Mouse (Mus musculus) neural tube, embryonic 15.5 days (tissue): ENCODE data around the gene Phgr1. TPM values are rescaled to one million over a fixed set of nuclear protein-coding genes. Genes with fewer than 3 reads are reported as not detected.

Experiments used
- ATAC-seq: fragments of 200-750 bp; cut with Nextera tagmentation; 2 replicates; pipeline ENCODE4 v1.8.0; 2017; ENCODE audit warnings: mild to moderate bottlenecking, moderate TSS enrichment, moderate library complexity; ENCODE audit not compliant: low FRiP score
- H3K27ac ChIP-seq: fragments of 300-500 bp; sonication (generic); replicated peaks from 2 replicates; pipeline ENCODE4 v1.5.1; 2015; ENCODE audit warnings: mild to moderate bottlenecking, inconsistent platforms
- H3K27me3 ChIP-seq: fragments of 300-500 bp; sonication (generic); replicated peaks from 2 replicates; pipeline ENCODE4 v1.6.1; 2015; ENCODE audit warnings: inconsistent platforms
- H3K36me3 ChIP-seq: fragments of 300-500 bp; sonication (generic); 2 replicates; pipeline ENCODE4 v1.6.1; 2015; ENCODE audit warnings: inconsistent platforms
- H3K4me1 ChIP-seq: fragments of 300-500 bp; sonication (generic); 2 replicates; pipeline ENCODE4 v1.6.1; 2015; ENCODE audit warnings: inconsistent platforms
- H3K4me2 ChIP-seq: fragments of 300-500 bp; sonication (generic); 2 replicates; pipeline ENCODE4 v1.6.1; 2015; ENCODE audit warnings: inconsistent platforms, mild to moderate bottlenecking, moderate library complexity
- H3K4me3 ChIP-seq: fragments of 300-500 bp; sonication (generic); replicated peaks from 2 replicates; pipeline ENCODE4 v1.5.1; 2015; ENCODE audit warnings: mild to moderate bottlenecking, inconsistent platforms
- H3K9ac ChIP-seq: fragments of 300-500 bp; sonication (generic); replicated peaks from 2 replicates; pipeline ENCODE4 v1.6.1; 2015; ENCODE audit warnings: mild to moderate bottlenecking, inconsistent platforms
- H3K9me3 ChIP-seq: fragments of 300-500 bp; sonication (generic); replicated peaks from 2 replicates; pipeline ENCODE4 v1.6.1; 2016; ENCODE audit warnings: inconsistent platforms
- WGBS: fragments of 180-500 bp; shearing (Covaris S2); methylation state at CpG from one replicate; pipeline ENCODE4 v1.1.7; 2015; ENCODE audit warnings: mixed read lengths; 5-methylcytosine and 5-hydroxymethylcytosine counted together
- polyA plus RNA-seq: library from polyadenylated mRNA; unstranded; fragments of >200 nt; fragmentation: Nextera tagmentation; extraction: Ambion mirVana; gene quantifications from 2 replicates; pipeline ENCODE4 v1.2.1, GENCODE M21; 2015

Phgr1 gene
- polyA plus RNA-seq, 1 experiment from 2014 or later, result not detected

- WGBS, result 66% methylated on average over 16 of the region's 16 CpGs
- no peak overlapping the region for H3K9ac ChIP-seq
- no peaks in the 10 kb centered on the region for H3K27me3 ChIP-seq
- ATAC-seq, result no peak
- no peaks in the 10 kb centered on the region; the same call in 1 of the 2 replicates for H3K36me3 ChIP-seq
- no peak overlapping the region for H3K27ac ChIP-seq
- H3K4me1 ChIP-seq, result peaks cover 39% of the 10 kb centered on the region
- no peak overlapping the region for H3K4me3 ChIP-seq
- no peaks in the 10 kb centered on the region for H3K9me3 ChIP-seq
- H3K4me2 ChIP-seq, result no peak overlapping the region
Observed at GRCm38 (mm10) chr2:118751896-118752791, 20.4 kb upstream of the Phgr1 start.

GRCm38 (mm10) chr2:118752792-118753108 lies 19.8 kb upstream of the Phgr1 start:
- Histone ChIP-seq H3K27ac (no peak overlapping the region), H3K4me2 (no peak overlapping the region), H3K36me3 (no peaks in the 10 kb centered on the region; the same call in 1 of the 2 replicates), H3K27me3 (no peaks in the 10 kb centered on the region), H3K4me3 (no peak overlapping the region), H3K9me3 (no peaks in the 10 kb centered on the region), H3K9ac (no peak overlapping the region), H3K4me1 (peaks cover 33% of the 10 kb centered on the region)
- ATAC-seq, result no peak
- 71% methylated on average over 4 of the region's 4 CpGs for WGBS

GRCm38 (mm10) chr2:118754143-118754542 lies 18.4 kb upstream of the Phgr1 start:
- H3K27ac ChIP-seq, result no peak overlapping the region
- 86% methylated on average over 5 of the region's 5 CpGs for WGBS

GRCm38 (mm10) chr2:118755407-118755806 lies 17.2 kb upstream of the Phgr1 start:
- Histone ChIP-seq H3K4me1 (peaks cover 12% of the 10 kb centered on the region), H3K27ac (no peak overlapping the region), H3K4me3 (no peak overlapping the region), H3K9me3 (no peaks in the 10 kb centered on the region), H3K36me3 (no peaks in the 10 kb centered on the region; the same call in 1 of the 2 replicates), H3K9ac (no peak overlapping the region), H3K27me3 (no peaks in the 10 kb centered on the region; the same call in 1 of the 2 replicates), H3K4me2 (no peak overlapping the region)
- ATAC-seq, result no peak
- WGBS, result 85% methylated on average over 6 of the region's 6 CpGs

More at GRCm38 (mm10) chr2:118754143-118754542, 18.4 kb upstream of the Phgr1 start:
- Histone ChIP-seq H3K9ac (no peak overlapping the region), H3K4me1 (peaks cover 20% of the 10 kb centered on the region), H3K27me3 (no peaks in the 10 kb centered on the region), H3K4me3 (no peak overlapping the region), H3K36me3 (no peaks in the 10 kb centered on the region; the same call in 1 of the 2 replicates), H3K4me2 (no peak overlapping the region), H3K9me3 (no peaks in the 10 kb centered on the region)
- ATAC-seq, result no peak

GRCm38 (mm10) chr2:118756103-118756502 lies 16.5 kb upstream of the Phgr1 start:
- no peak for ATAC-seq
- 87% methylated on average over 4 of the region's 4 CpGs for WGBS
- no peak overlapping the region for H3K27ac ChIP-seq

GRCm38 (mm10) chr2:118759828-118760227 lies 12.7 kb upstream of the Phgr1 start:
- peaks cover 41% of the 10 kb centered on the region for H3K4me1 ChIP-seq
- H3K4me2 ChIP-seq, result peak overlapping the region; percentile 19; the same call in 1 of the 2 replicates
- 7% methylated on average over 8 of the region's 8 CpGs for WGBS

More at GRCm38 (mm10) chr2:118756103-118756502, 16.5 kb upstream of the Phgr1 start:
- no peaks in the 10 kb centered on the region; the same call in 1 of the 2 replicates for H3K27me3 ChIP-seq
- no peaks in the 10 kb centered on the region for H3K36me3 ChIP-seq
- H3K4me1 ChIP-seq, result peaks cover 16% of the 10 kb centered on the region
- H3K4me2 ChIP-seq, result no peak overlapping the region
- no peak overlapping the region for H3K9ac ChIP-seq
- no peaks in the 10 kb centered on the region for H3K9me3 ChIP-seq
- H3K4me3 ChIP-seq, result no peak overlapping the region

GRCm38 (mm10) chr2:118760311-118761025 lies 12.1 kb upstream of the Phgr1 start:
- Histone ChIP-seq H3K9me3 (no peaks in the 10 kb centered on the region), H3K4me1 (peaks cover 41% of the 10 kb centered on the region), H3K36me3 (no peaks in the 10 kb centered on the region), H3K4me2 (no peak overlapping the region), H3K4me3 (no peak overlapping the region), H3K27ac (no peak overlapping the region), H3K27me3 (no peaks in the 10 kb centered on the region; the same call in 1 of the 2 replicates), H3K9ac (no peak overlapping the region)
- ATAC-seq, result no peak
- WGBS, result 86% methylated on average over 11 of the region's 11 CpGs

More at GRCm38 (mm10) chr2:118759828-118760227, 12.7 kb upstream of the Phgr1 start:
- H3K36me3 ChIP-seq, result no peaks in the 10 kb centered on the region
- no peak overlapping the region for H3K4me3 ChIP-seq
- H3K27me3 ChIP-seq, result no peaks in the 10 kb centered on the region; the same call in 1 of the 2 replicates
- ATAC-seq, result peak; percentile 59; the same call in 1 of the 2 replicates
- H3K9ac ChIP-seq, result no peak overlapping the region
- no peaks in the 10 kb centered on the region for H3K9me3 ChIP-seq
- no peak overlapping the region for H3K27ac ChIP-seq

GRCm38 (mm10) chr2:118761358-118761757 lies 11.2 kb upstream of the Phgr1 start:
- Histone ChIP-seq H3K27me3 (no peaks in the 10 kb centered on the region; the same call in 1 of the 2 replicates), H3K27ac (peak overlapping the region; percentile 84), H3K4me1 (peaks cover 41% of the 10 kb centered on the region), H3K36me3 (no peaks in the 10 kb centered on the region), H3K4me3 (no peak overlapping the region), H3K9ac (no peak overlapping the region), H3K9me3 (no peaks in the 10 kb centered on the region), H3K4me2 (peak overlapping the region; percentile 46)
- 83% methylated on average over 12 of the region's 12 CpGs for WGBS
- no peak for ATAC-seq

GRCm38 (mm10) chr2:118761906-118762783 lies 10.4 kb upstream of the Phgr1 start, which contains the start of gene Ccdc9b:
Gene Ccdc9b, minus strand, starts transcription at chr2:118762661.
- Histone ChIP-seq H3K4me3 (peak within 1 kb of the TSS; percentile 8; the same call in 1 of the 2 replicates), H3K27me3 (no peaks in the 10 kb centered on the region; the same call in 1 of the 2 replicates), H3K36me3 (no peaks in the 10 kb centered on the region), H3K4me2 (peak within 1 kb of the TSS; percentile 46), H3K27ac (peak within 1 kb of the TSS; percentile 84), H3K9ac (peak within 1 kb of the TSS; percentile 36; the same call in 1 of the 2 replicates), H3K9me3 (no peaks in the 10 kb centered on the region), H3K4me1 (peaks cover 41% of the 10 kb centered on the region)
- ATAC-seq, result peak; percentile 80
- WGBS, result 5% methylated on average over 29 of the region's 29 CpGs

GRCm38 (mm10) chr2:118762784-118763148 lies 9.8 kb upstream of the Phgr1 start:
- Histone ChIP-seq H3K27ac (peak overlapping the region; percentile 84), H3K9ac (0 out of 2 replicates have a peak overlapping the region, but pooled peaks have one; percentile 36), H3K27me3 (no peaks in the 10 kb centered on the region; the same call in 1 of the 2 replicates), H3K4me2 (peak overlapping the region; percentile 46), H3K36me3 (no peaks in the 10 kb centered on the region), H3K4me3 (no peak overlapping the region), H3K9me3 (no peaks in the 10 kb centered on the region), H3K4me1 (peaks cover 41% of the 10 kb centered on the region)
- WGBS, result 14% methylated on average over 10 of the region's 10 CpGs
- ATAC-seq, result no peak
